Mouse (Mus musculus) right cerebral cortex, postnatal 14 days (tissue): ENCODE measurements at regions not wholly inside any gene's neighbourhood (a gene's known extent, or its start where the extent isn't known, plus 50 kb on each side); places are given as distances from the start of the nearest gene placed in this dataset.

Source experiments
- DNase-seq: peaks from one replicate; pipeline ENCODE4 v3.0.0; 2022

- no peak for DNase-seq
Observed at GRCm38 (mm10) chr15:17569205-17569604, 840.6 kb downstream of the Cdh9 start.

- no peak for DNase-seq
Observed at GRCm38 (mm10) chr15:17588617-17589016, 860.1 kb downstream of the Cdh9 start.

DNA sequence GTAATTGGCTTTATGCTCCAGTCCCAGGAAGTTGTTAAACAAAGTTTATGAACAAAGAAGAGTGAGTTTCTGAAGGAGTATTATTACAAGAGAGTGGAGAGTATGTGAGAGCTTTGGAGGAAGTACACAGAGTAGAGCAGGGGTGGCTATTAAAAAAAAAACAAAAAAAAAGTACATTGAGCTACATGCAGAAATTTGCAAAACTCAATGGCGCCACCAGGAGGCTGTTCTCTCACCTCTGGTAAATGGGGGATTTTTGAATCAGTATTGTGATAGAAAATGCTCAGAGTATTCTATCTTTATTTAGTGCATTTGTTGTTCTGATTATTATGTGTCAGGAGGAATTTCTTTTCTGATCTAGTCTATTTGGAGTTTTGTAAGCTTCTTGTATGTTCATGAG lies 875.8 kb downstream of the Cdh9 start:
- DNase-seq, result peak; percentile 26

DNA sequence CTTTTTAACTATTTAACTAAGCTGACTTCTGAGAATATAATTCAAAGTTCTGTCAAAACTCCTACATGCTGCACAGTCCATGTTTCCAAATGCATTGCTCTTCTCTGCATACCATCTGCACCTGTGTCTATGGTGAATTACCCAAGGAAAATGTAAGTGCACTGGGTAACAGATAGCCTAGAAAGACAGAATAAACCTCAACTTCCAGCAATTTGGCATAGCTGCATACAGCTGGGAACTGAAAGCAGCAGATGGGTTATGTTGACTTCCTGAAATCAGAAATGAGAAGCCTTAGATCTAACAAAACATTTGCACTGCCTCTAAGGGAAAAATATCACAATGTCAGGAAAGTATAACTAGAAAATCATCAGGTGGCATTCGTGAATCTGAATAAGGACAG lies 886.4 kb downstream of the Cdh9 start:
- no peak for DNase-seq

- DNase-seq, result no peak
Observed at GRCm38 (mm10) chr15:17641218-17641617, 912.7 kb downstream of the Cdh9 start.
